Mouse (Mus musculus) testis, postnatal 10 days (tissue): ENCODE data around the gene Pced1b.

Source experiments
- DNase-seq: peaks from one replicate; pipeline ENCODE4 v3.0.0; 2021; ENCODE audit warnings: low spot score

Gene Pced1b

GRCm38 (mm10) chr15:97257206-97257775 is 10.4 kb downstream of the Pced1b start:
- DNase-seq, result no peak

- no peak for DNase-seq
Observed at GRCm38 (mm10) chr15:97258483-97259230, 11.8 kb downstream of the Pced1b start.

- no peak for DNase-seq
Observed at GRCm38 (mm10) chr15:97259300-97259699, 12.4 kb downstream of the Pced1b start.

DNA sequence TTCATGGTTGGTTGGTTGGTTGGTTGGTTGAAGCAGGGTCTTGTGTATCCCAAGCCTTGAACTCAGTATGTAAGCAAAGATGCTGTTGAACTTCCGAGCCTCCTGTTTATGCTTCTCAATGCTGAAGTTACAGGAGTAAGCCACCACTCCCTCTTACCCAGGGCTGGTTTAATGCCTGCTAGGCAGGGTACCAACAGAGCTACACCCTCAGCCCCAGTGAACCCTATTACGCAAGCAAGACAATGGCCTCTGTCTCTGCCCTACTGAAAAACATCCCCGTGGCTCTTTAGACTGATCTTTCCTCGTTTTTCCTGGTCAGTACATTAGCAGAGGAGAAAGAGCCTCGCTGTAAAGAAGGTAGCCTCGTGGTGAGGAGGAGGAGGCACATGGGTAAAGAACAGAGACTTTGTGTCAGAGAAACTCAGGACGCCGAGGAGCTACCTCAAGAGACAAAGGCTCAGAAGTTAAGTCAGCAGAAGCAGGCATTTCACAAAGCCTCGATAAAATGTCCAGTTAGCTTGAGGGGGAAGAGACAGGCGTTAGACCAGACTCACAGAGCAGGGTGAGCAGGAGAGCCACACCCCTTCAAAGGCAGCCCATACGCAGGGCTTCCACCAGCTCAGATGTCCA is 13.2 kb downstream of the Pced1b start:
- DNase-seq, result no peak

GRCm38 (mm10) chr15:97262251-97262650 is 15.3 kb downstream of the Pced1b start:
- no peak for DNase-seq

DNA sequence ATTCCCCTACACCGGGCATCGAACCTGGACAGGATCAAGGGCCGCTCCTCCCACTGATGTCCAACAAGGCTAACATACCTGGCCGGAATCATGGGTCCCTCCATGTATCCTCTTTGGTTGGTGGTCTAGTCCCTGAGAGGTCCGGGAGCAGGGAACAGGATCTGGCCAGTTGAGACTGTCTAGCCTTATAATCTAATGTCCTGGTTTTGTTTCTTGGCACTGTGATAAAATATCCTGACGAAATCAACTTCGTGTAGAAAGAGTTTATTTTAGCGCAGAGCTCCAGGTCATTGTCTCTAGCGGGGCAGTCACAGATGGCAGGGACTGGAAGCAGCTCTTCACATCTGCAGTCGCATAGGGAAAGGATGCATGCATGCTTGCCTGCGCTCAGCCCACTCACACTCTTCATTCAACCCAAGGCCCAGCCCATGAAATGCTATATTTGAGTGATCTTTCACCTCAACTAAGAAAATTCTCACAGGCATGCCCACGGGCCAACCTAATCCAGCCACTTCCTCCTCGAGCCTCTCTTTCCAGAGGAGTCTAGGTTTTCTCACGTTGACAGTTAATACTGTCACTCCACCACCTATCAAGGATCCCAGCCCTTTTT is 19.4 kb downstream of the Pced1b start:
- no peak for DNase-seq

- no peak for DNase-seq
Observed at GRCm38 (mm10) chr15:97267094-97267695, 20.3 kb downstream of the Pced1b start.

- no peak for DNase-seq
Observed at GRCm38 (mm10) chr15:97271985-97272697, 25.2 kb downstream of the Pced1b start.

DNA sequence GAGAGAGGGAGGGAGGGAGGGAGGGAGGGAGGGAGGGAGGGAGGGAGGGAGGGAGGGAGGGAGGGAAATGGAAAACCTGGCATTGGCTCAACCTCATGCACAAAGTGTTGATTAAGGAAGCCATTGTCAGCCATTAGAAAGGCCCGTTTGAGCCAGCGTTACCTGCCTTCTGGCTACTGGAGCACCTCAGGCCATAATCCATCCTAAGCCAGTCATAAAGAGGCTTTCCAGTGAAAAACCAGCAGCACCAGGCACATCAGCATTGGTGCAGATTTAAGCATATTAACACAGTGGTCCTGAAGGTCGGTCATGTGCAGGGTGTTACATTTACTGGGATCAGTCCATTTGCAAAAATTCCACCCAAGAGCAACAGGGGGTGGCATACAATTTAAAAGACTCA is 25.9 kb downstream of the Pced1b start:
- no peak for DNase-seq

GRCm38 (mm10) chr15:97275626-97276395 is 28.9 kb downstream of the Pced1b start:
- peak; percentile 10 for DNase-seq

DNA sequence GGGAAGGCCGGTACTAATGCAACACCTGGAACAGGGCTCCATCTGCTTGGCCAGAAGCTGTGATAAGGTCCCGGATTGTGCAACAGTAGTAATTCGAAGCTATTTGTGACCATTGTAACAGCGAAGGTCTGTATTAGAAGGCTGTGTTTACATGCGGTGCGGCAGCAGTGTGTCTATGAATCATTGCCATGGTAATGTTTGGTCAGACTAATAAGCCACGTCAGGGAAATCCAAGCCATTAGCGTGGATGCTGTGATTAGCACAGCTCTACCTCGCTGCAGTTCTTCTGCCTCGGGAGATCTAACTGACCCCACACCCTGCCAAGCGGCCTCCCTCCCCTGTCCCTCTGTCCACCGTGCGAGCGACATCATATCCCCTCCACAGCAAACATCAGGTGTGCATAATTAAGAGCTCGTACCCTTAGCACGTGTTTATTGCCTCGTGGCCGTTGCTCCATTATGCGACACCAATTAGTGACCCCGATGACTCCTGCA is 29.8 kb downstream of the Pced1b start:
- peak; percentile 35 for DNase-seq

DNA sequence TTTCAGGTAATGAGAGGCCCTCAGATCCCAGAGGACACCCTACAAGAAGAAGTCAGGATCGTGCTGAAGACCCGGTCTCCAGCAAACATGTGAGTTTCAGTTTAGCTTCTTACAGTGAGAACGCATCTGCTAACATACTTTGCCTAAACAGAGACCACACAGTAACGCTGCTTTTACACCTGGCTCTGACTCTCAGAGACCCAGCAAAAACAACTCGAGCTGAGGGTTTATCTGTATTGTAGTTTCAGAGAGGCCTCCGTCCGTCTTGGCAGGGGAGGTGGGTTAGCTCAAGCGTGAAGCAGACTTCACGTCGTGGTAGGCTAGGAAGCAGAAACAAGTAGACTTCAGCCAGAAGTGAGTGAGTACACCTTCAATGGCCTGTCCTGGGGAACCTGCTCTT is 30.4 kb downstream of the Pced1b start:
- peak; percentile 25 for DNase-seq

DNA sequence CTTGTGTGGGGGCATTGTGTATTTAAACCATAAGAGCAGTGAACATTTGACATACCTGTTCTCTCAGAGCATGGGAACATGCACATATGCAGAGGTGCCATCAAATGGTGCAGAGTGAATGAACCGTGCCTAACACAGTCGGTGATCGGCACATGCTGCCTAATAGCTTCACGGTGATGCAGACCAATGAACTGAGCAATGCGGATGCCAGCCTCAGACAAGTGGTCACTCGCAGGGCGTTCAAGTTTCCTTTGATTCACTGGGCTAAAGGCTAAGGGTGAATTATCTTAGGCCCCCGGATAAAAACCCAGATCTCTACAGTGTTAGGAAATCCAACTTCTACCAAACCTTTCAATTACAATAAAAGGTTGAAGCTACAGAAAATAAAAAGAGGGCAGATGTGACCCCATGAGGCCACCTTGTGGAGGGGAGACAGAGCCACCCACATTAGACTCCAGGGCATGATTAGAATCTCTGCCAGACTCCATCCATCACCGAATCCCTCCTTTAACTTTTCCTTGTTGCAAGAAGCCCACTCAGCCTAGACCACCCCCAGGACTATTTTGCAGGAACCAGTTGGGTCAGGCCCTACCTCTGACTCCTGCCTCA is 31.5 kb downstream of the Pced1b start:
- DNase-seq, result no peak

DNA sequence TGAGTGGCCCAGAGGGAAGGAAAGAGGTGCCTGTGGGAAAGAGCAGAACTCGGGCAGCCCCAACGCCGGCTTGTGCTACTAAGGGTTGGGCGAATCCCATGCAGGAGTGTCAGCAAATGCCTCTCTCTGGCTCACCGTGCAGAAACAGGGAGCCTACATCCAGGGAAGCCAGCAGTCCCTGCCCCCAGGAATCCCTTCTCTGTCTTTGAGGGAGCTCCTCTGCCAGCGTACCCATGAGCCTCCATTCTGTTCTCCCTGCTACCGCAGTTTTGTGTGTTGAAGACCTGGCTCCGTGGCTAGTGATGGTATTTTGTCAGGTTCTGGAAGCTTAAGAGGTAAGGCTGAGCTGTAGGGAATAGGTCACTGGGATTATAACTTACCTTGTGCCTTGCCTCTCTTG is 33.2 kb downstream of the Pced1b start:
- no peak for DNase-seq

DNA sequence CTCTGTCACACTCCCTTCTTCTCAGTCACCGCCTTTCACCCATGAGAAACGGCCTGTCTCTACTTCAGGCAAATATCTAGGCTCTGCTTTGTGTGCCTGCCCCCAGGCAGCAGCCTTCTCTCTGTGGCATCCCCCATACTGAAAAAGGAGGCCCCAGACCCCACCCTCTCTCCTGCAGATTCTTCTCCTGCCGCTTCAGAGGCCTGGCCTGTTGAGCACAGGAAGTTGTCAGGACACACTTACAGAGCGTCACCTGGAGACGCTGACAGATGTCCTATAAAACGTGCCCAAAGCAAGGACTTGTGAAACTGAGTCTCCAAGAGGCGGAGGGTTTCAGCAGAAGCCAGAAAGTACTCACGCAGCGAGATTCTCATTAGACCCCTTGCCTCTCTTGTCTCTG is 33.9 kb downstream of the Pced1b start:
- DNase-seq, result peak; percentile 27

DNA sequence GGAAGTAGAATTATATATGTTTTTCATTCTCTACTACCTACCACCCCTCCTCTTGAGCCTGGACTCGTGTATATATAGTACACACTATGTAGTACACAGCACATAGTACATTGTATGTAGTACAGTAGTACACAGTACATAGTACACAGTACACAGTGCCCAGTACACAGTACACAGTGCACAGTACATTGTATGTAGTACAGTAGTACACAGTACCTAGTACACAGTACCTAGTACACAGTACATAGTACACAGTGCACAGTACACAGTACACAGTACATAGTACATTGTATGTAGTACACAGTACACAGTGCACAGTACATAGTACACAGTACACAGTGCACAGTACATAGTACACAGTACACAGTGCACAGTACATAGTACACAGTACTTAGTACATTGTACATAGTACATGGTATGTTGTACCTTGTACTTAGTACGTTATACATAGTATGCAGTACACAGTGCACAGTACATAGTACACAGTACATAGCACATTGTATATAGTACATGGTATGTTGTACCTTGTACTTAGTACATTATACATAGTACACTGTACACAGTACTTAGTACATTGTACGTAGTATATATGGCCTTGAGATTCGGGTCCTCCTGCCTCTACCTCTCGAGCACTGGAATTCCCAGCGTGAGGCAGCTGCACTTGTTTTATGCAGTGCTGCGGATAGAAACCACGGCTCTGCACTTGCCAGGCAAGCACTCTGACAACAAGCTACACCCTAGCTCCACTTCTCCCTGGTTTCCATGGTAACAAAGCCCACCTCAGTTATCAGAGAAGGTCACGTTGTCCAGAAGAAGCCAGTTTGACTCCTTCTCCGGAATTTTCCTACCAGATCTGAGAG is 35.0 kb downstream of the Pced1b start:
- peak; percentile 21 for DNase-seq

GRCm38 (mm10) chr15:97282572-97282881 is 35.6 kb downstream of the Pced1b start:
- DNase-seq, result no peak

DNA sequence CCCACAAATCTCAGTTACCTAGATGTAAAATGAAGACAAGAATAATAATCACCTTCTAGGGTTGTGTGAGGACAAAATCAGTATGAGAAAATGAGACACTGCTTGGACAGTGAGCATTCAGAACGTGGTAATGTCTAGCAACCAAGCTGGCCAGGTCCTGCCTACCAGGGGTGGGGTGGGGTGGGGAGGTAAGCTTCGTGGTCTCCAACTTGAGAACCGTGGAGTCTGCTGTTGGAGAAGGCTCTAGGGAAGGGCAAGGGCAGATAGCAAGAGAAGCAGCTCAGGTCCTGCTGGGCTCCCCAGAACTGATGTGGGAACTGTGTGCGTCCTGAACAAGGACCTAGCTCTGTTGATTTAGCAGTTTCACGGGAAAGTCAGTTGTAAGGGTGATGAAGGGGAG is 37.3 kb downstream of the Pced1b start:
- DNase-seq, result peak; percentile 24

DNA sequence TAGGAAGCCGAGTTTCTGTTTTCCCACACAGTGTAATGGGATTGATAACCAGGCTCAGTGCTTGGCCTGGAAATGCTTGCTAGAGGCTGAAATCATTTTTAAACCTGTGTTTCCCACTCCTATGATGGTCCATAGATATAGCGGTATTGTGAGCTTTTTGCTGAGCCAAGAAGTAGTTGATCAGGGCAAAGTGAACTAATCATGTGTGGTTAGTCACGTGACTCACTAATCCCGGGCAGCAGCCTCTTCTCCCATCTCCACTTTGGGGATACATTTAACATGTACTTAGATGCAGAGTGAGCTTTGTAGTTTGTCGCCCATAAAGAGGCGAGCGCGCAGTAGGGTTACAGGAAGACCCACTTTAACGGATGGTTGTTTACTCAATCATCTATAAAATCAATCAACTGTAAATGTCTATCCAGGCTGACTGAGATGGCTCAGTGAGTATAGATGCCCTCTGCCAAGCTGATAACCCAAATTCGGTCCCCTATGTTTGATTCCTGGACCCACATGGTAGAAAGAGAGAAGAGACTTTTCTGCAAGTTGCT is 38.8 kb downstream of the Pced1b start:
- no peak for DNase-seq
